Mouse (Mus musculus): Measurements from ENCODE around the gene Kcnj8. TPM values are rescaled to one million over a fixed set of nuclear protein-coding genes. Genes with fewer than 3 reads are reported as not detected.
A peak's percentile ranks its signal among the peaks of the same experiment; 100 is the strongest.

Kcnj8 gene
- polyA plus RNA-seq, 1 experiment from 2014 or later: 44.6 TPM

GRCm38 (mm10) chr6:142558772-142559679 lies 12.4 kb downstream of the Kcnj8 start:
- WGBS: 78% methylated on average over 10 of the region's 10 CpGs
- Histone ChIP-seq H3K4me1 (replicated peaks; ENCODE audit: control insufficient read depth, insufficient read depth) (no peaks in the 10 kb centered on the region), H3K4me3 (ENCODE audit: low read depth, low read length) (no peak overlapping the region), H3K36me3 (ENCODE audit: control insufficient read depth, insufficient read depth, low read length) (no peaks in the 10 kb centered on the region), H3K27ac (replicated peaks) (no peak overlapping the region), H3K27me3 (ENCODE audit: control insufficient read depth, insufficient read depth, low read length) (no peaks in the 10 kb centered on the region), H3K4me2 (replicated peaks; ENCODE audit: low read depth) (no peak overlapping the region), H3K9ac (ENCODE audit: low read length) (no peak overlapping the region), H3K9me3 (ENCODE audit: control insufficient read depth, low read length) (no peaks in the 10 kb centered on the region)
- DNase-seq (ENCODE audit: low spot score): no peak
- TF ChIP-seq CTCF (IDR thresholded peaks at IDR 0.05; ENCODE audit: low read depth): no peak
- TF ChIP-seq EP300 (optimal IDR thresholded peaks at IDR 0.05): no peak
- no peak for ATAC-seq (ENCODE audit: low FRiP score, low TSS enrichment)

GRCm38 (mm10) chr6:142558076-142558475 lies 13.3 kb downstream of the Kcnj8 start:
- no peaks in the 10 kb centered on the region for H3K36me3 ChIP-seq (ENCODE audit: control insufficient read depth, insufficient read depth, low read length)
- no peaks in the 10 kb centered on the region for H3K9me3 ChIP-seq (ENCODE audit: control insufficient read depth, low read length)
- H3K27ac ChIP-seq (replicated peaks): no peak overlapping the region
- H3K4me2 ChIP-seq (replicated peaks; ENCODE audit: low read depth): no peak overlapping the region
- WGBS: 78% methylated on average over 10 of the region's 10 CpGs
- no peaks in the 10 kb centered on the region for H3K27me3 ChIP-seq (ENCODE audit: control insufficient read depth, insufficient read depth, low read length)
- DNase-seq (ENCODE audit: low spot score): no peak
- no peak overlapping the region for H3K9ac ChIP-seq (ENCODE audit: low read length)
- H3K4me1 ChIP-seq (replicated peaks; ENCODE audit: control insufficient read depth, insufficient read depth): no peaks in the 10 kb centered on the region
- no peak for ATAC-seq (ENCODE audit: low FRiP score, low TSS enrichment)
- no peak overlapping the region for H3K4me3 ChIP-seq (ENCODE audit: low read depth, low read length)
- TF ChIP-seq CTCF (IDR thresholded peaks at IDR 0.05; ENCODE audit: low read depth) (peak; percentile 63), EP300 (optimal IDR thresholded peaks at IDR 0.05) (no peak)

- Histone ChIP-seq H3K4me3 (ENCODE audit: low read depth, low read length) (no peak overlapping the region), H3K9me3 (ENCODE audit: control insufficient read depth, low read length) (no peaks in the 10 kb centered on the region), H3K27me3 (ENCODE audit: control insufficient read depth, insufficient read depth, low read length) (no peaks in the 10 kb centered on the region), H3K9ac (ENCODE audit: low read length) (no peak overlapping the region), H3K4me1 (replicated peaks; ENCODE audit: control insufficient read depth, insufficient read depth) (no peaks in the 10 kb centered on the region), H3K4me2 (replicated peaks; ENCODE audit: low read depth) (no peak overlapping the region), H3K27ac (replicated peaks) (no peak overlapping the region), H3K36me3 (ENCODE audit: control insufficient read depth, insufficient read depth, low read length) (no peaks in the 10 kb centered on the region)
- no peak for ATAC-seq (ENCODE audit: low FRiP score, low TSS enrichment)
- no peak for DNase-seq (ENCODE audit: low spot score)
- TF ChIP-seq CTCF (IDR thresholded peaks at IDR 0.05; ENCODE audit: low read depth) (no peak), EP300 (optimal IDR thresholded peaks at IDR 0.05) (no peak)
- WGBS: 74% methylated on average over 1 of the region's 1 CpGs
These were observed 15.4 kb downstream of the Kcnj8 start for GRCm38 (mm10) chr6:142555988-142556387.

- H3K4me1 ChIP-seq (replicated peaks; ENCODE audit: control insufficient read depth, insufficient read depth): no peaks in the 10 kb centered on the region
- DNase-seq (ENCODE audit: low spot score) (no peak), ATAC-seq (ENCODE audit: low FRiP score, low TSS enrichment) (no peak; the same call in 1 of the 2 replicates)
- H3K4me2 ChIP-seq (replicated peaks; ENCODE audit: low read depth): no peak overlapping the region
- no peaks in the 10 kb centered on the region for H3K9me3 ChIP-seq (ENCODE audit: control insufficient read depth, low read length)
- TF ChIP-seq EP300 (optimal IDR thresholded peaks at IDR 0.05): no peak
- TF ChIP-seq CTCF (IDR thresholded peaks at IDR 0.05; ENCODE audit: low read depth): no peak
- no peaks in the 10 kb centered on the region for H3K36me3 ChIP-seq (ENCODE audit: control insufficient read depth, insufficient read depth, low read length)
- no peaks in the 10 kb centered on the region for H3K27me3 ChIP-seq (ENCODE audit: control insufficient read depth, insufficient read depth, low read length)
- no peak overlapping the region; the same call in 1 of the 2 replicates for H3K27ac ChIP-seq (replicated peaks)
- no peak overlapping the region for H3K9ac ChIP-seq (ENCODE audit: low read length)
- WGBS: 45% methylated on average over 4 of the region's 4 CpGs
- no peak overlapping the region for H3K4me3 ChIP-seq (ENCODE audit: low read depth, low read length)
These were observed 19.9 kb downstream of the Kcnj8 start for GRCm38 (mm10) chr6:142551482-142551881.

GRCm38 (mm10) chr6:142550871-142551270 lies 20.5 kb downstream of the Kcnj8 start:
- DNase-seq (ENCODE audit: low spot score): no peak
- no peak for ATAC-seq (ENCODE audit: low FRiP score, low TSS enrichment)
- H3K4me3 ChIP-seq (ENCODE audit: low read depth, low read length): no peak overlapping the region
- WGBS: 27% methylated on average over 4 of the region's 4 CpGs
- H3K9ac ChIP-seq (ENCODE audit: low read length): no peak overlapping the region
- no peaks in the 10 kb centered on the region for H3K9me3 ChIP-seq (ENCODE audit: control insufficient read depth, low read length)
- no peaks in the 10 kb centered on the region for H3K4me1 ChIP-seq (replicated peaks; ENCODE audit: control insufficient read depth, insufficient read depth)
- H3K4me2 ChIP-seq (replicated peaks; ENCODE audit: low read depth): no peak overlapping the region
- H3K27ac ChIP-seq (replicated peaks): 0 out of 2 replicates have a peak overlapping the region, but pooled peaks have one; percentile 36
- no peak for TF ChIP-seq EP300 (optimal IDR thresholded peaks at IDR 0.05)
- TF ChIP-seq CTCF (IDR thresholded peaks at IDR 0.05; ENCODE audit: low read depth): no peak
- H3K27me3 ChIP-seq (ENCODE audit: control insufficient read depth, insufficient read depth, low read length): no peaks in the 10 kb centered on the region
- no peaks in the 10 kb centered on the region for H3K36me3 ChIP-seq (ENCODE audit: control insufficient read depth, insufficient read depth, low read length)

- Histone ChIP-seq H3K36me3 (ENCODE audit: control insufficient read depth, insufficient read depth, low read length) (no peaks in the 10 kb centered on the region), H3K27me3 (ENCODE audit: control insufficient read depth, insufficient read depth, low read length) (no peaks in the 10 kb centered on the region), H3K4me3 (ENCODE audit: low read depth, low read length) (no peak overlapping the region), H3K9ac (ENCODE audit: low read length) (no peak overlapping the region), H3K27ac (replicated peaks) (no peak overlapping the region), H3K4me2 (replicated peaks; ENCODE audit: low read depth) (no peak overlapping the region), H3K4me1 (replicated peaks; ENCODE audit: control insufficient read depth, insufficient read depth) (no peaks in the 10 kb centered on the region; the same call in 1 of the 2 replicates), H3K9me3 (ENCODE audit: control insufficient read depth, low read length) (no peaks in the 10 kb centered on the region)
- WGBS: 61% methylated on average over 2 of the region's 2 CpGs
- ATAC-seq (ENCODE audit: low FRiP score, low TSS enrichment): no peak
- TF ChIP-seq EP300 (optimal IDR thresholded peaks at IDR 0.05): no peak
- TF ChIP-seq CTCF (IDR thresholded peaks at IDR 0.05; ENCODE audit: low read depth): no peak
- DNase-seq (ENCODE audit: low spot score): no peak
These were observed 23.0 kb downstream of the Kcnj8 start for GRCm38 (mm10) chr6:142548377-142548776.

Data from stomach, postnatal 0 days (tissue).